Mouse (Mus musculus) small intestine, adult 2 months (tissue): Measurements from ENCODE around the gene Vipr2. TPM values are rescaled to one million over a fixed set of nuclear protein-coding genes. Genes with fewer than 3 reads are reported as not detected.
A peak's percentile ranks its signal among the peaks of the same experiment; 100 is the strongest.

Experiments used
- H3K27ac ChIP-seq: fragments of 200-500 bp; 2 replicates; pipeline ENCODE4 v1.5.1; 2012; ENCODE audit warnings: low read depth, low read length, control low read depth, inconsistent platforms; ENCODE audit not compliant: insufficient read depth
- H3K27me3 ChIP-seq: fragments of 200-500 bp; 2 replicates; pipeline ENCODE4 v1.6.1; 2012; ENCODE audit warnings: mild to moderate bottlenecking, moderate library complexity, low read length, inconsistent platforms; ENCODE audit not compliant: control insufficient read depth, insufficient read depth
- H3K36me3 ChIP-seq: fragments of 200-500 bp; 2 replicates; pipeline ENCODE4 v1.6.1; 2012; ENCODE audit warnings: mild to moderate bottlenecking, low read length, control low read depth, inconsistent platforms; ENCODE audit not compliant: control insufficient read depth, insufficient read depth
- H3K4me1 ChIP-seq: fragments of 200-500 bp; 2 replicates; pipeline ENCODE4 v1.6.1; 2012; ENCODE audit warnings: low read length, inconsistent platforms, mixed read lengths; ENCODE audit not compliant: control insufficient read depth, insufficient read depth, insufficient read length
- H3K4me3 ChIP-seq: fragments of 200-500 bp; 2 replicates; pipeline ENCODE4 v1.5.1; 2012; ENCODE audit warnings: low read depth, mild to moderate bottlenecking, control low read depth, inconsistent platforms, low read length, moderate library complexity
- CTCF ChIP-seq: fragments of 200-500 bp; IDR thresholded peaks from 2 replicates; pipeline ENCODE4 v1.5.1; 2012; ENCODE audit warnings: low read depth, mild to moderate bottlenecking, control low read depth, inconsistent platforms, low read length, moderate library complexity, mixed read lengths; ENCODE audit not compliant: insufficient replicate concordance, insufficient read length; ENCODE audit errors: extremely low read depth
- POLR2A ChIP-seq: fragments of 200-500 bp; IDR thresholded peaks from 2 replicates; pipeline ENCODE4 v1.6.1; 2012; ENCODE audit warnings: low read depth, mild to moderate bottlenecking, control low read depth, inconsistent platforms, low read length, moderate library complexity
- WGBS: fragments of 180-500 bp; shearing (Covaris S2); methylation state at CpG from one replicate; pipeline ENCODE4 v1.1.7; 2018; 5-methylcytosine and 5-hydroxymethylcytosine counted together
- polyA plus RNA-seq: library from polyadenylated mRNA; depleted of rRNA; stranded (reverse); fragments of >200 nt; gene quantifications from 2 replicates; pipeline ENCODE4 v1.2.3, GENCODE M21; 2012

Gene Vipr2
- polyA plus RNA-seq, 1 experiment = 1.9 TPM

- Histone ChIP-seq H3K27me3 (no peaks in the 10 kb centered on the region), H3K4me3 (no peak overlapping the region), H3K36me3 (no peaks in the 10 kb centered on the region), H3K4me1 (no peaks in the 10 kb centered on the region), H3K27ac (no peak overlapping the region)
- no peak for TF ChIP-seq CTCF
- no peak for TF ChIP-seq POLR2A
- 42% methylated on average over 5 of the region's 5 CpGs for WGBS
Measured at GRCm38 (mm10) chr12:116117352-116117929, 39.9 kb downstream of the Vipr2 start.

GRCm38 (mm10) chr12:116119001-116119400 is 41.5 kb downstream of the Vipr2 start:
- no peaks in the 10 kb centered on the region for H3K4me1 ChIP-seq
- TF ChIP-seq POLR2A (no peak), CTCF (no peak)
- no peak overlapping the region for H3K4me3 ChIP-seq
- 84% methylated on average over 3 of the region's 3 CpGs for WGBS
- no peaks in the 10 kb centered on the region for H3K36me3 ChIP-seq
- H3K27me3 ChIP-seq = no peaks in the 10 kb centered on the region
- no peak overlapping the region for H3K27ac ChIP-seq

- TF ChIP-seq CTCF (no peak), POLR2A (no peak)
Measured at GRCm38 (mm10) chr12:116123786-116124185, 46.3 kb downstream of the Vipr2 start.

GRCm38 (mm10) chr12:116130936-116131335 is 53.4 kb downstream of the Vipr2 start:
- no peaks in the 10 kb centered on the region for H3K36me3 ChIP-seq
- no peaks in the 10 kb centered on the region for H3K4me1 ChIP-seq
- WGBS = 87% methylated on average over 7 of the region's 7 CpGs
- no peak overlapping the region for H3K27ac ChIP-seq
- no peaks in the 10 kb centered on the region for H3K27me3 ChIP-seq
- TF ChIP-seq POLR2A (no peak), CTCF (no peak)
- H3K4me3 ChIP-seq = no peak overlapping the region

More at GRCm38 (mm10) chr12:116123786-116124185, 46.3 kb downstream of the Vipr2 start:
- H3K4me1 ChIP-seq = no peaks in the 10 kb centered on the region
- WGBS = 72% methylated on average over 3 of the region's 3 CpGs
- no peaks in the 10 kb centered on the region for H3K36me3 ChIP-seq
- H3K27ac ChIP-seq = no peak overlapping the region
- H3K4me3 ChIP-seq = no peak overlapping the region
- no peaks in the 10 kb centered on the region for H3K27me3 ChIP-seq

- 88% methylated on average over 5 of the region's 5 CpGs for WGBS
- H3K4me1 ChIP-seq = no peaks in the 10 kb centered on the region
- H3K27me3 ChIP-seq = no peaks in the 10 kb centered on the region
- H3K36me3 ChIP-seq = no peaks in the 10 kb centered on the region
- no peak overlapping the region for H3K4me3 ChIP-seq
- no peak overlapping the region for H3K27ac ChIP-seq
- TF ChIP-seq POLR2A (no peak), CTCF (no peak)
Measured at GRCm38 (mm10) chr12:116132909-116133308, 55.4 kb downstream of the Vipr2 start.

- no peak for TF ChIP-seq CTCF
- TF ChIP-seq POLR2A = no peak
- Histone ChIP-seq H3K36me3 (no peaks in the 10 kb centered on the region), H3K27ac (no peak overlapping the region), H3K27me3 (no peaks in the 10 kb centered on the region), H3K4me3 (no peak overlapping the region), H3K4me1 (no peaks in the 10 kb centered on the region)
- WGBS = 74% methylated on average over 4 of the region's 4 CpGs
Measured at GRCm38 (mm10) chr12:116135906-116136305, 58.4 kb downstream of the Vipr2 start.

GRCm38 (mm10) chr12:116138322-116139205 is 61.0 kb downstream of the Vipr2 start:
- no peak for TF ChIP-seq POLR2A
- peak; percentile 19; the same call in 1 of the 2 replicates for TF ChIP-seq CTCF
- H3K4me1 ChIP-seq = no peaks in the 10 kb centered on the region
- no peak overlapping the region for H3K27ac ChIP-seq
- no peaks in the 10 kb centered on the region for H3K36me3 ChIP-seq
- 69% methylated on average over 7 of the region's 7 CpGs for WGBS
- H3K4me3 ChIP-seq = no peak overlapping the region
- no peaks in the 10 kb centered on the region for H3K27me3 ChIP-seq
